Mouse (Mus musculus) forebrain, embryonic 13.5 days (tissue): ENCODE measurements around the gene Colq. TPM values are rescaled to one million over a fixed set of nuclear protein-coding genes. Genes with fewer than 3 reads are reported as not detected.

Source experiments
- ATAC-seq: fragments of 200-750 bp; cut with Nextera tagmentation; 2 replicates; pipeline ENCODE4 v1.8.0; 2017
- H3K27ac ChIP-seq: fragments of 300-500 bp; sonication (generic); 2 replicates; pipeline ENCODE4 v1.5.1; 2015; ENCODE audit warnings: inconsistent platforms, mild to moderate bottlenecking, moderate library complexity
- H3K27me3 ChIP-seq: fragments of 300-500 bp; sonication (generic); 2 replicates; pipeline ENCODE4 v1.6.1; 2015; ENCODE audit warnings: mild to moderate bottlenecking, inconsistent platforms
- H3K36me3 ChIP-seq: fragments of 300-500 bp; sonication (generic); 2 replicates; pipeline ENCODE4 v1.6.1; 2015; ENCODE audit warnings: mild to moderate bottlenecking, inconsistent platforms; ENCODE audit not compliant: poor library complexity, severe bottlenecking
- H3K4me1 ChIP-seq: fragments of 300-500 bp; sonication (generic); 2 replicates; pipeline ENCODE4 v1.6.1; 2015; ENCODE audit warnings: inconsistent platforms
- H3K4me2 ChIP-seq: fragments of 300-500 bp; sonication (generic); 2 replicates; pipeline ENCODE4 v1.6.1; 2015; ENCODE audit warnings: inconsistent platforms, mild to moderate bottlenecking, moderate library complexity
- H3K4me3 ChIP-seq: fragments of 300-500 bp; sonication (generic); 2 replicates; pipeline ENCODE4 v1.5.1; 2015; ENCODE audit warnings: mild to moderate bottlenecking, inconsistent platforms
- H3K9ac ChIP-seq: fragments of 300-500 bp; sonication (generic); 2 replicates; pipeline ENCODE4 v1.6.1; 2015; ENCODE audit warnings: mild to moderate bottlenecking, inconsistent platforms
- H3K9me3 ChIP-seq: fragments of 300-500 bp; sonication (generic); replicated peaks from 2 replicates; pipeline ENCODE4 v1.6.1; 2016; ENCODE audit warnings: inconsistent platforms
- WGBS: fragments of 180-500 bp; shearing (Covaris S2); methylation state at CpG from one replicate; pipeline ENCODE4 v1.1.7; 2015; 5-methylcytosine and 5-hydroxymethylcytosine counted together
- polyA plus RNA-seq: library from polyadenylated mRNA; unstranded; fragments of >200 nt; fragmentation: Nextera tagmentation; extraction: Ambion mirVana; gene quantifications from 2 replicates; pipeline ENCODE4 v1.2.1, GENCODE M21; 2015

The Colq gene
- polyA plus RNA-seq, 1 experiment from 2014 or later: not detected

- Histone ChIP-seq H3K4me3 (no peak overlapping the region), H3K4me1 (no peaks in the 10 kb centered on the region), H3K27ac (no peak overlapping the region), H3K9me3 (0 out of 2 replicates have a peak, but pooled peaks cover 3% of the 10 kb centered on the region), H3K9ac (no peak overlapping the region), H3K36me3 (peaks cover 56% of the 10 kb centered on the region), H3K27me3 (no peaks in the 10 kb centered on the region), H3K4me2 (no peak overlapping the region)
- 97% methylated on average over 2 of the region's 2 CpGs for WGBS
- no peak for ATAC-seq
Observed at GRCm38 (mm10) chr14:31509911-31510310, 81.2 kb downstream of the Colq start.

GRCm38 (mm10) chr14:31506456-31506855, 84.7 kb downstream of the Colq start:
- Histone ChIP-seq H3K36me3 (peaks cover 87% of the 10 kb centered on the region), H3K9ac (no peak overlapping the region), H3K4me1 (no peaks in the 10 kb centered on the region), H3K9me3 (no peaks in the 10 kb centered on the region), H3K4me2 (no peak overlapping the region), H3K4me3 (no peak overlapping the region), H3K27ac (no peak overlapping the region), H3K27me3 (no peaks in the 10 kb centered on the region)
- no peak for ATAC-seq
- 95% methylated on average over 6 of the region's 6 CpGs for WGBS

GRCm38 (mm10) chr14:31503406-31503805, 87.7 kb downstream of the Colq start:
- Histone ChIP-seq H3K4me2 (no peak overlapping the region), H3K27ac (no peak overlapping the region), H3K9me3 (no peaks in the 10 kb centered on the region), H3K9ac (no peak overlapping the region), H3K4me1 (no peaks in the 10 kb centered on the region), H3K27me3 (no peaks in the 10 kb centered on the region), H3K36me3 (peaks cover 92% of the 10 kb centered on the region), H3K4me3 (no peak overlapping the region)
- ATAC-seq: no peak
- WGBS: 91% methylated on average over 13 of the region's 13 CpGs

- WGBS: 89% methylated on average over 1 of the region's 1 CpGs
- no peak overlapping the region for H3K4me2 ChIP-seq
- H3K4me3 ChIP-seq: no peak overlapping the region
- H3K27me3 ChIP-seq: no peaks in the 10 kb centered on the region
- peaks cover 63% of the 10 kb centered on the region for H3K36me3 ChIP-seq
- no peak overlapping the region for H3K27ac ChIP-seq
- no peak for ATAC-seq
- H3K9ac ChIP-seq: no peak overlapping the region
- H3K9me3 ChIP-seq: no peaks in the 10 kb centered on the region
- H3K4me1 ChIP-seq: peaks cover 19% of the 10 kb centered on the region
Observed at GRCm38 (mm10) chr14:31499526-31499925, 91.6 kb downstream of the Colq start.

GRCm38 (mm10) chr14:31496241-31496646, 94.9 kb downstream of the Colq start:
- Histone ChIP-seq H3K4me1 (peaks cover 39% of the 10 kb centered on the region), H3K9me3 (no peaks in the 10 kb centered on the region), H3K27ac (no peak overlapping the region), H3K27me3 (no peaks in the 10 kb centered on the region), H3K4me2 (peak overlapping the region; percentile 96), H3K9ac (peak overlapping the region; percentile 93), H3K36me3 (peaks cover 48% of the 10 kb centered on the region), H3K4me3 (peak overlapping the region; percentile 93)
- ATAC-seq: no peak
- 63% methylated on average over 7 of the region's 7 CpGs for WGBS

GRCm38 (mm10) chr14:31495538-31495937, 95.6 kb downstream of the Colq start:
- peak overlapping the region; percentile 88; the same call in 1 of the 2 replicates for H3K27ac ChIP-seq
- H3K4me2 ChIP-seq: peak overlapping the region; percentile 96
- no peak for ATAC-seq
- H3K27me3 ChIP-seq: no peaks in the 10 kb centered on the region
- 4% methylated on average over 8 of the region's 8 CpGs for WGBS
- H3K9ac ChIP-seq: peak overlapping the region; percentile 93
- peaks cover 43% of the 10 kb centered on the region for H3K36me3 ChIP-seq
- H3K4me3 ChIP-seq: peak overlapping the region; percentile 93
- peaks cover 39% of the 10 kb centered on the region for H3K4me1 ChIP-seq
- H3K9me3 ChIP-seq: no peaks in the 10 kb centered on the region

- WGBS: under 1% methylated on average over 44 of the region's 49 CpGs
- peak within 1 kb of the TSS; percentile 88 for H3K27ac ChIP-seq
- H3K9me3 ChIP-seq: no peaks in the 10 kb centered on the region
- H3K4me1 ChIP-seq: peaks cover 39% of the 10 kb centered on the region
- H3K4me3 ChIP-seq: peak within 1 kb of the TSS; percentile 93
- peak within 1 kb of the TSS; percentile 93 for H3K9ac ChIP-seq
- peak within 1 kb of the TSS; percentile 96 for H3K4me2 ChIP-seq
- peaks cover 39% of the 10 kb centered on the region for H3K36me3 ChIP-seq
- peak; percentile 98 for ATAC-seq
- no peaks in the 10 kb centered on the region for H3K27me3 ChIP-seq
Observed at GRCm38 (mm10) chr14:31494975-31495455, 96.1 kb downstream of the Colq start, which contains the start of gene Mettl6. TSS of gene Mettl6 (minus strand) at chr14:31495040.

GRCm38 (mm10) chr14:31494349-31494974, 96.7 kb downstream of the Colq start, which contains the start of gene Eaf1:
TSS of gene Eaf1 (plus strand) at chr14:31494399.
- peak within 1 kb of the TSS; percentile 93 for H3K9ac ChIP-seq
- peak; percentile 79; the same call in 1 of the 2 replicates for ATAC-seq
- WGBS: under 1% methylated on average over 37 of the region's 37 CpGs

GRCm38 (mm10) chr14:31493901-31494300, 97.2 kb downstream of the Colq start:
- Histone ChIP-seq H3K4me1 (peaks cover 39% of the 10 kb centered on the region), H3K27ac (no peak overlapping the region), H3K27me3 (no peaks in the 10 kb centered on the region), H3K9ac (peak overlapping the region; percentile 93), H3K4me2 (peak overlapping the region; percentile 96), H3K9me3 (no peaks in the 10 kb centered on the region), H3K36me3 (peaks cover 40% of the 10 kb centered on the region), H3K4me3 (peak overlapping the region; percentile 93)
- ATAC-seq: no peak
- 55% methylated on average over 9 of the region's 9 CpGs for WGBS

More at GRCm38 (mm10) chr14:31494349-31494974, 96.7 kb downstream of the Colq start, which contains the start of gene Eaf1:
- Histone ChIP-seq H3K4me2 (peak within 1 kb of the TSS; percentile 96), H3K27me3 (no peaks in the 10 kb centered on the region), H3K36me3 (peaks cover 38% of the 10 kb centered on the region), H3K9me3 (no peaks in the 10 kb centered on the region), H3K27ac (peak within 1 kb of the TSS; percentile 88), H3K4me3 (peak within 1 kb of the TSS; percentile 93), H3K4me1 (peaks cover 39% of the 10 kb centered on the region)

- no peak overlapping the region for H3K9ac ChIP-seq
- peaks cover 81% of the 10 kb centered on the region for H3K36me3 ChIP-seq
- H3K27ac ChIP-seq: no peak overlapping the region
- no peak overlapping the region for H3K4me3 ChIP-seq
- 96% methylated on average over 6 of the region's 6 CpGs for WGBS
- no peak for ATAC-seq
- H3K27me3 ChIP-seq: no peaks in the 10 kb centered on the region
- H3K4me2 ChIP-seq: no peak overlapping the region
- no peaks in the 10 kb centered on the region for H3K9me3 ChIP-seq
- H3K4me1 ChIP-seq: peaks cover 8% of the 10 kb centered on the region; the same call in 1 of the 2 replicates
Observed at GRCm38 (mm10) chr14:31488055-31488454, 103.1 kb downstream of the Colq start.

- no peaks in the 10 kb centered on the region for H3K9me3 ChIP-seq
- H3K4me1 ChIP-seq: no peaks in the 10 kb centered on the region
- H3K4me2 ChIP-seq: no peak overlapping the region
- ATAC-seq: no peak
- H3K27me3 ChIP-seq: no peaks in the 10 kb centered on the region
- no peak overlapping the region for H3K9ac ChIP-seq
- H3K4me3 ChIP-seq: no peak overlapping the region
- H3K36me3 ChIP-seq: peaks cover 83% of the 10 kb centered on the region
- 82% methylated on average over 4 of the region's 4 CpGs for WGBS
- no peak overlapping the region for H3K27ac ChIP-seq
Observed at GRCm38 (mm10) chr14:31486465-31486864, 104.7 kb downstream of the Colq start.

- no peak overlapping the region for H3K4me3 ChIP-seq
- WGBS: 90% methylated on average over 5 of the region's 5 CpGs
- H3K9me3 ChIP-seq: no peaks in the 10 kb centered on the region
- ATAC-seq: no peak
- H3K27me3 ChIP-seq: no peaks in the 10 kb centered on the region
- H3K4me2 ChIP-seq: no peak overlapping the region
- H3K4me1 ChIP-seq: no peaks in the 10 kb centered on the region
- H3K9ac ChIP-seq: no peak overlapping the region
- peaks cover 95% of the 10 kb centered on the region for H3K36me3 ChIP-seq
- H3K27ac ChIP-seq: no peak overlapping the region
Observed at GRCm38 (mm10) chr14:31482417-31482816, 108.7 kb downstream of the Colq start.
